Mouse (Mus musculus) embryo, embryonic 10 days (tissue): Measurements from ENCODE around the gene Tescl.

Source experiments
- DNase-seq: peaks from one replicate; pipeline ENCODE4 v3.0.0-alpha.2; 2015; ENCODE audit warnings: low spot score

The Tescl gene

DNA sequence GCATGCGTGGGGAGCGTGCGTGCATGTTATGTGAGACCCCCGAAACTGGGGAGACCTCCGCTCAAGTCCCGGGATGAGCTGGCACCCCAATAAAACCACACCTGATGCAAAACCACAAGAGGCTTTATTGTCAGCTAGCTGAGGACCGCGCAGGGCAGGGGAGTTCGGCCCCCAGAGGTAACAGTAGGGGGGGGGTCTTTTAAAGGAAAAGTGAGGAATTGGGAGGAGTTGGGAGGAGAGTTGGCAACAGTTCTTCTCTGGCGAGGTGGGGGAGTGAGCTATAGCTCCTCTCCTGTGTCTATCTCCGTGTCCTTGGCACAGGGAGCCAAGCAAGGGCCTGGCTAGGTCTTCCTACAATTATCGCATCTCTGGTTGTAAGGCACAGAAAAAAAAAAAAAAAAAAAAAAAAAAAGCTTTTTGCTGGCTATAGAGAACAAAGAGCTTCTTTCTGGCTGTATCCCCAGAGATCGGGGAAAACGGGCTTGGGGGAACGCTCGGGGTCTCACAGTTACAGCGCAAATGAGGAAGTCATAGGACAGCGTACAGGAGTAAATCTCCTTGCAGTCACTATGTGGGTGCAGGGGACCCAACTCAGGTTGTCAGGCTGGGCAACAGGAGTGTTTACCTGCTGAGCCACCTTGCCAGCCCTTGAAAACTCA lies 33.8 kb downstream of the Tescl start:
- DNase-seq: peak; percentile 20

DNA sequence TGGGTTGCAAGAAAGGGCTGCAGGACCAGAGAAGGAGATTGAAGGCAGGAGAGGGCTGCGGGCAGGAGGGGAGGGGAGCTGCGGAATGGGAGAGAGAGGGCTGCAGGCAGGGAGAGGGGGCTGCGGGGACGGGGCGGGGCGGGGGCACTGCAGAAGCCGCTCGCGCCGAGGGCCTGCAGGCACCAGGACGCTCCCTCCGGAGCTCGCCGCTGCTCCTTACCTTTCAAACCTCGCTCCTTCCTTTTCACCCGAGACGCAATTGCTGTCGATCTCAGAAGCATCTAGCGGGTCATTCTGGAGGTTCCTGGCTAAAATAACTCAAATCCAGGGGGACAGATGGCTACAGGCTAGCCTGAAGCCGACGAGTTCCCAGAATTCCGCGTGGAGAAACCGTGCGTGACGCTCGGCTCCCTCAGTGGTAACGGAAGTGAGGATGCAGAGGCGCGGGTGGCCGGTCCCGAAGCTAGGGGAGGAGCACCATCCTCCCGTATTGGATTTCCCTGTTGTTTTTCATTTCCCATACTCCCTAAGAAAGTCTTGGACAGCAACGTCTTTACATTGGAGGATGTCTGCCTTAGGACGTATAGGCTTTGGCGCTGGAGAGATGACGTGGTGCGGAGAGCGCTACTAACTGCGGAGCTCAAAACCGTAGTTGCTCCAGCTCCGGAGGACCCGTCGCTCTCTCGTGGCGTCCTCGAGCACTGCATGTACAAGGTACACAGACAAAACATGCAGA lies 34.6 kb downstream of the Tescl start:
- DNase-seq: peak; percentile 98

DNA sequence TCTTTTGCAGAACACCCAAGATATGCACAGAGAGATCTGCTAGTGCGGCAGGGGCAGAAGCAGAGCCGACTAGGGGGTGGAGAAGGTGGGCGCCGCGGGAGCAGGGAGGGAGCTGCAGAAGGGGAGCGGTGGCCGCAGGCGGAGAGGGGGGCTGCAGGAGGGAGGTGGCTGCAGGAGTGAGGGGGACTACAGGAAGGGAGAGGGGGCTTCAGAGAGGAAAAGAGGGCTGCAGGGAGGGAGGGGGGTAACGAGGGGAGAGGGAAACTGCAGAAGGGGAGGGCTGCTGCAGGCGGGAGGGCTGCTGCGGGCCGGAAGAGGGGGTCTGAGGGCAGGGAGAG lies 35.1 kb downstream of the Tescl start:
- DNase-seq: no peak

DNA sequence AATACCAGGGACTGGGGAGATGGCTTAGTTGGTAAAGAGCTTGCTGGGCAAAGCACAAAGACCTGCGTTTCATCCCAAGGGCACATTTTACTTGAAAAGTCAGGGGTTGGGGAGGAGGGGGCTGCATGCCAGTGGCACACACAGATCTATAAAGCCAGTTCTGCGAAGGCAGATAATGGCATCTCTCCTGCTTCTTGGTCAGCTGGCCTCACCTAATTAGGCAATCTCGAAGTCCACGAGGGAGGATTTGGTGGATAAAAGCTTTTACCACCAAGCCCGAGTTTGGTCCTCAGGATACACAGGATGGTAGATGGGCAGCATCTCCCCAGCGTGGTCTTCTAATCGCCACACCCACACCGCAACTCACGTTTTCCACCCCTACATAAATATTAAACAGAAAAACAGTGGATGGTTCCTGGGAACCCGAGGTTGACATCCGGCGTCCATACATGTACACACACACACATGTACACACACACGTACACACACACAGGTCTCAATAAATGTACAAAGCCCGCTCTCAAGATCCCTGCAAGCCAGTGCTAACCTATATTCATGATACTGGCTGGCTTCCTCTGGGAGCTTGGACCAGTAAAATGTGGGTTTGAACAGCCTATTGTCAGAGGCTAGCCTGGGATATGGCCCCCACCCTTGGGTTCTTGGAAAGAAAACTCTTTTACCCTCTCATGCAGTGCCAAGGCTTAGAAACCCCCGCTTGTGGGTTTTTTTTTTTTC lies 36.2 kb downstream of the Tescl start:
- DNase-seq: no peak

DNA sequence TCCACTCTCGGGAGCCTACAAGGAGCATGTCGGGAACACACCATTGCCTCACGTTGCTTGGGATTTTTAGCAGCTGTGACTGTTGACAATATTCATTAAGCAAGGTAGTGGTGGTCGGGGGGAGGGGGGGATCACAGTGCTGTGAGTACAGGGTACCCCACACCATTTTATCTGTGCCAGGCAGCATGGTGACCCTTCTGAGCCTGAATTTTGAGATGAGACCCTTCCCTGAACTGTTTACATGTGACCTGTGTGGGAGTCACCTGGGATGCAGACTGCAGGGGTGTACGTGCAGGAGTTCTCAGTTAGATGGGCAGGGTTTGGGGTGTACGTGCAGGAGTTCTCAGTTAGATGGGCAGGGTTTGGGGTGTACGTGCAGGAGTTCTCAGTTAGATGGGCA lies 37.4 kb downstream of the Tescl start:
- DNase-seq: no peak

DNA sequence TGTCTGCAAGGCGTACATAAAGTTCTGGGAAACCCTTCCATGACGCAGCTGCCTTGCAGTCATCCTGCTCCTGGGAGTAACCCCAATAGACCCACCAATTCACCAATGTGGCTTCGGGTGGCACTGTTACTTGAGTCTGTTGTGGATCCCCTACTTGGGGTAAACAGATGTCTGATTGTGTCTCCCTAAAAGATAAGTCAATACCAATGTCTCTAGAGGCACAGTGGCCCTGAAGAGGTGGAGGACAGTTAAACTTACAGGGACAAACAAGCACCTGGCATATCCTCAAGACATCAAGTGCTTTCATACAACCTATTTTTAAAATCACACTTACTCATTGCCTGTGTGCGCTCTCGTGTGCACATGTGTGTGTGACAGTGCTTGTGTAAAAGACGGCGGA lies 38.4 kb downstream of the Tescl start:
- no peak for DNase-seq

DNA sequence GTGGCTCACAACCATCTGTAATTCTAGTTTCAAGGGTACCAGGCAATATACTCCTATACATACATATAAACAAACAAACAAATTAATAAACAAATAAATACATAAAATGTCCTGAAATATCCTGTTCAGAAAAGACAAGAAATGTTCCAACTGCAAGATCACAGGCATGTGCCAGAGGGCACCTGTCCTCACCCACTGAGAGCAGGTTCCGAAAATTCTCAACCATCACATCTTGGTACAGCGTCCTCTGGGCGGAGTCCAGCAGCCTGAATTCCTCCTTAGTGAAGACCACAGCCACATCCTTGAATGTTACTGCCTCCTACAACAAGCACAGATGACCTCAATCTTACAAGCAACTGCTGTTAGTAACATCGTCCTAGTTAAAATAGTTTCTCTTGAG lies 39.0 kb downstream of the Tescl start:
- no peak for DNase-seq

DNA sequence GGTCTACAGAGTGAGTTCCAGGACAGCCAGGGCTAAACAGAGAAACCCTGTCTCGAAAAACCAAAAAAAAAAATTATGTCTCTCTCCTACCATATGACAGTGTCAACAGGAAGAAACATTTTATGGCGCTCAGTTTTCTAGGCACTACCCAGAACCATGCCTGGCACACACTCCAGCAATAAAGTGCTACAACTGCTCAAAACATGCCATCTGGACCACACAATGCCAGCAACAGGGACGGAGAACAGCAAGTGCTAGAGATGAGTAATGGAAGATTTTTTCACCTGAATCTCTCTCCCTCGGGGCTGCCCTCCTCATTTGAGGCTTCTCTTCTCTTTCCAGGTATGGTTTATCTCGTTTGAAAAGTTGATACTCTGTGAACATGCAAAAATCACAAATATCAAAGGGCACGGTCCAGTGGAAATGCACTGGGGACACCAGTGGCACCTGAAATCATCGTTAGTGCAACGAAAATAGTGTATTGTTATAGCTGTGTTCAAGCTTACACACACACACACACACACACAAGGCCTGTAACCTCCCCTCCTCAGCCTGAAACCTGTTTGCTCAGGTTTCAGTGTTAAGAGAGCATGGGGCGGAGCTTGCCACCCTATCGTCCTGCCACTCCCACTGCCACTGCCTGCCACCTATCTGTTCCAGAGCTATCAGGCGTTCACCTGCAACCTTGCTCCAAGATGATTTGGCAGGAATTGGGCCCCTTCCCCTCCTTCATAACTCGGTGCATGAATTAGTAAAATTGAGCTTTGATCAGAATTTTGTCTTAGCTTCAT lies 40.5 kb downstream of the Tescl start:
- no peak for DNase-seq

DNA sequence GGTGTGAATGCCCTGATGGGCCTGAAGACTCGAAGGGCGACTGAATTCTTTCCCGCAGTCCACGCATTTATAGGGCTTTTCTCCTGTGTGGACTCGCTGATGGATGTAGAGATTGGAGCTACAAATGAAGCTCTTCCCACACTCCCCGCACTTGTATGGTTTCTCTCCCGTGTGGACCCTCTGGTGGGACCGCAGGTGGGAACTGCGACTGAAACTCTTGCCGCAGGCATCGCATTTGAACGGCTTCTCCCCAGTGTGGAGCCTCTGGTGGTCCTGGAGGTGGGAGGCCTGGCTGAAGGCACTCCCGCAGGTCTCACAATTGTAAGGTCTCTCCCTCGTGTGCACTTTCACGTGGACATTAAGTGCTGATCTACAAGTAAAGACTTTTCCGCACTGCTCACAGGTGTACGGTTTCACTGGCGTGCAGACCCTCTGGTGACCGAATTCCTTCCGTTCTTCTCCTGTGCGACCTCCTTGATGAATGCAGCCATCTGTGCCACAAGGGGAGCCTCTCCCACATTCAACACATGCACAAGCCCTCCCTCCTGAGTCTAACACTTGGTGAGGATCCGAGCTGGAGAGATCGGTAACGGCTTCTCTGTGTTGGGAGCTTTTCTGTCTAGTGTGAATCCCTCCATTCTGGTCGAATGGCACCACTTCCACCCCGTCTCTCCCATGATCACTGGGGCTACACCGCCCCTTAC lies 42.2 kb downstream of the Tescl start:
- no peak for DNase-seq

DNA sequence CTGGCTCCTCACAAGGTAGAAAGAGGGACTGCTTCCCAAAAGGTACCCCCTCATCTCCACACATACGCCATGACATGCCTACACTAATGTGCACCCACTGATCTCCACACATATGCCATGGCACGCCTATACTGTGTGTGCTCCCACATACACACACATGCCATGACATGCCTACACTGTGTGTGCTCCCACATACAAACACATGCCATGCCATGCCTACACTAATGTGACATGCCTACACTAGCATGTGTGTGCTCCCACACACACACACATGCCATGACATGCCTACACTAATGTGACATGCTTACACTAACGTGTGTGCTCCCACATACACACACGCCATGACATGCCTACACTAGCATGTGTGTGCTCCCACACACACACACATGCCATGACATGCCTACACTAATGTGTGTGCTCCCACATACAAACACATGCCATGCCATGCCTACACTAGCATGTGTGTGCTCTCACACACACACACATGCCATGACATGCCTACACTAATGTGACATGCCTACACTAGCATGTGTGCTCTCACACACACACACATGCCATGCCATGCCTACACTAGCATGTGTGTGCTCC lies 43.5 kb downstream of the Tescl start:
- DNase-seq: no peak

DNA sequence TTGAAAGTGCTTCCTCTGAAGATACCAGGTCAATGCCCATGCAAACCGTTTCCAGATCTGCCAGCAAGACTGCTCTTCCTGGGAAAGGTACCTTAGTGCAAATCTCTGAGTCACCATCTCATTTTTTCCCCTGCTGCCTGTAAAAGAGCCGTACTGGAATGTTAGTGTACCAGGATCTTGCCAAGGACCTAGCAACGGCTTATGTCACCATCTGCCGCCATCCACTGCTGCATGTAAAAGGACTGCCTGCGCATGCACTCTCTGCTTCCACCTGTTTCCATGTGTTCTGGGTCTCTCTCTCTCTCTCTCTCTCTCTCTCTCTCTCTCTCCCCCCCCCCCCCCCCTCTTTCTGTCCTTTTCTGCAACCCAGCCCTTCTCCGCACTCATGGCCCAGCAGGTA lies 45.2 kb downstream of the Tescl start:
- DNase-seq: no peak

DNA sequence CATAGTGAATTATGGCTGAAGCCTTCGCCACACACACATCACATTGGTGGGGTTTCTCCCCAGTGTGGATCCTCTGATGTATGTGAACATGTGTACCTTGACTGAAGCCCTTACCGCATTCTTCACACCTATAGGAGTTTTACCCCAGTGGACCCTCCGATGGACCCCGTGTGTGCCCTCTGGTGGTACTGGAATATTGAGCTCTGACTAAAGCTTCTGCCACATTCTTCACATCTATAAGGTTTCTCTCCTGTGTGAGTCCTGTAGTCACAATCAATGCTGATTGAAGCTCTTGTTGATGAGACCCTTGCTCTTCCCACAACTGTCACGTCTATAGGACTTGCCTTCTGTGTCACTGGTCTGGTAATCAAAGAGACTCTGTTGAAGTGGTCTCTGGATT lies 46.1 kb downstream of the Tescl start:
- DNase-seq: no peak

DNA sequence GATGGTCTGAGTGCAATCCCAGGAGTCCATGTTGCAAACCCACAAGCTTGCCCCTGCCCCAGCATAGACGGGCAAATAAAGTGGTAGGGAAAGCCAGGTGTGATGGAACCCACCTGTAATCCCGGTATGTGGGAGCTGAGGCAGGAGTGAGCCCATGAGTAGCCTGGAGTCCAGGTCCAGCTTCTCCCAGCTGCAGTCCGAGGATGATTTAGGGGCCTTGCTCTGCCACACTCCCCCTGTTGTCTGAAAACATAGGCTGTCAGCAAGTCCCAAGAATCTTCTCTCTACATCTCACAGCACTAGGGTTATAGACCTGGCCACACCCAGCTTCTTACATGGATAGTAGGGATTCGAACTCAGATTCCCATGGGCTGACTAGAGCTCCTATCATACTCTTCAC lies 46.8 kb downstream of the Tescl start:
- DNase-seq: no peak

DNA sequence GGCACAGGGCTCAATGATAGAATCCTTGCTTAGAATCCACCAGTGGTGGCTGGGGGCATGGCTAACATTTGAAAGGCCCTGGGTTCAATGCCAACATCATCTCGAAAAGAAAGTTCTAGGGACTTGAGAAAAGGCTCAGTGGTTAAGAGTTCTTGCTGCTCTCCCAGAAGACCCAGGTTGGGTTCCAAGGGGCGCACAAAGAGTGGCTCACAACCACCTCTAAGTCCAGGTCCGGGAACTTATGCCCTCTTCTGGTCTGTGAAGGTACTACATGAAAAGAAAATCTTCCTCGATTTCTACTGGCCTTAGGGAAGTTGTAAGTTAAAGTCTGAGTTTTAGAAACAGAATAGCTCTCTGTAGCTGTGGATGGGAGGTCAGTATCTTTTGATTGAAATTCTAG lies 47.6 kb downstream of the Tescl start:
- no peak for DNase-seq
